Mouse (Mus musculus) hindbrain, postnatal 0 days (tissue): ENCODE measurements around the gene C1qtnf3. TPM values are rescaled to one million over a fixed set of nuclear protein-coding genes. Genes with fewer than 3 reads are reported as not detected.

Source experiments
- ATAC-seq: fragments of 200-750 bp; cut with Nextera tagmentation; 2 replicates; pipeline ENCODE4 v1.8.0; 2017; ENCODE audit warnings: mild to moderate bottlenecking, moderate TSS enrichment, moderate library complexity
- DNase-seq: peaks from one replicate; pipeline ENCODE4 v3.0.0-alpha.2; 2015; ENCODE audit warnings: low spot score
- H3K27ac ChIP-seq: fragments of 300-500 bp; sonication (generic); 2 replicates; pipeline ENCODE4 v1.5.1; 2014; ENCODE audit warnings: mild to moderate bottlenecking
- H3K27me3 ChIP-seq: fragments of 300-500 bp; sonication (generic); 2 replicates; pipeline ENCODE4 v1.6.1; 2014; ENCODE audit warnings: low read length, mixed read lengths; ENCODE audit not compliant: insufficient read depth
- H3K36me3 ChIP-seq: fragments of 300-500 bp; sonication (generic); 2 replicates; pipeline ENCODE4 v1.6.1; 2014; ENCODE audit warnings: low read length, mixed read lengths; ENCODE audit not compliant: insufficient read depth
- H3K4me1 ChIP-seq: fragments of 300-500 bp; sonication (generic); 2 replicates; pipeline ENCODE4 v1.6.1; 2014; ENCODE audit warnings: antibody characterized with exemption, low read length, mixed read lengths; ENCODE audit not compliant: insufficient read depth
- H3K4me2 ChIP-seq: fragments of 300-500 bp; sonication (generic); 2 replicates; pipeline ENCODE4 v1.6.1; 2014; ENCODE audit warnings: low read depth, mild to moderate bottlenecking, low read length, moderate library complexity, mixed read lengths
- H3K4me3 ChIP-seq: fragments of 300-500 bp; sonication (generic); 2 replicates; pipeline ENCODE4 v1.5.1; 2014; ENCODE audit warnings: low read length
- H3K9ac ChIP-seq: fragments of 300-500 bp; sonication (generic); replicated peaks from 2 replicates; pipeline ENCODE4 v1.6.1; 2014; ENCODE audit warnings: mild to moderate bottlenecking, low read length, moderate library complexity, mixed read lengths
- H3K9me3 ChIP-seq: fragments of 300-500 bp; sonication (generic); 2 replicates; pipeline ENCODE4 v1.6.1; 2016; ENCODE audit warnings: low read length, mixed read lengths
- CTCF ChIP-seq: IDR thresholded peaks from 2 replicates; pipeline ENCODE4 v1.5.1; 2016; ENCODE audit warnings: antibody characterized with exemption, control low read depth, low read depth
- WGBS: fragments of 180-500 bp; shearing (Covaris S2); extraction: QIAGEN DNeasy Blood & Tissue Kit; methylation state at CpG from one replicate; pipeline ENCODE4 v1.1.7; 2014; 5-methylcytosine and 5-hydroxymethylcytosine counted together
- polyA plus RNA-seq: library from polyadenylated mRNA; unstranded; fragments of >200 nt; fragmentation: Nextera tagmentation; extraction: Ambion mirVana; gene quantifications from 2 replicates; pipeline ENCODE4 v1.2.1, GENCODE M21; 2015
- total RNA-seq: library from RNA; depleted of rRNA; stranded (reverse); fragments of >200 nt; gene quantifications from 2 replicates; pipeline ENCODE4 v1.2.3, GENCODE M21; 2014; rRNA removed

The C1qtnf3 gene
- total and polyA plus RNA-seq, 2 experiments from 2014 or later, result 1.6 TPM

GRCm38 (mm10) chr15:11000421-11000820, 48.3 kb downstream of the C1qtnf3 start, which contains the start of gene Slc45a2:
TSS of gene Slc45a2 (plus strand) at chr15:11000721.
- no peaks in the 10 kb centered on the region for H3K36me3 ChIP-seq
- no peak within 1 kb of the TSS for H3K27ac ChIP-seq
- TF ChIP-seq CTCF, result no peak
- no peak within 1 kb of the TSS for H3K4me3 ChIP-seq
- WGBS, result 68% methylated on average over 7 of the region's 7 CpGs
- DNase-seq (no peak), ATAC-seq (no peak)
- H3K4me1 ChIP-seq, result no peaks in the 10 kb centered on the region
- no peaks in the 10 kb centered on the region for H3K9me3 ChIP-seq
- H3K4me2 ChIP-seq, result 0 out of 2 replicates have a peak within 1 kb of the TSS, but pooled peaks have one; percentile 7
- H3K9ac ChIP-seq, result no peak within 1 kb of the TSS
- H3K27me3 ChIP-seq, result no peaks in the 10 kb centered on the region

- Histone ChIP-seq H3K4me3 (no peak overlapping the region), H3K36me3 (no peaks in the 10 kb centered on the region), H3K27me3 (no peaks in the 10 kb centered on the region), H3K4me2 (no peak overlapping the region), H3K9ac (no peak overlapping the region), H3K9me3 (no peaks in the 10 kb centered on the region), H3K4me1 (no peaks in the 10 kb centered on the region), H3K27ac (no peak overlapping the region)
- no peak for TF ChIP-seq CTCF
- no peak for DNase-seq
- WGBS, result 89% methylated on average over 4 of the region's 4 CpGs
- no peak for ATAC-seq
Measured at GRCm38 (mm10) chr15:11003791-11004190, 51.7 kb downstream of the C1qtnf3 start.

- no peaks in the 10 kb centered on the region for H3K27me3 ChIP-seq
- no peaks in the 10 kb centered on the region for H3K4me1 ChIP-seq
- 87% methylated on average over 6 of the region's 6 CpGs for WGBS
- ATAC-seq (no peak), DNase-seq (no peak)
- H3K9ac ChIP-seq, result no peak overlapping the region
- no peak for TF ChIP-seq CTCF
- no peak overlapping the region for H3K4me3 ChIP-seq
- H3K4me2 ChIP-seq, result no peak overlapping the region
- H3K36me3 ChIP-seq, result no peaks in the 10 kb centered on the region
- no peaks in the 10 kb centered on the region for H3K9me3 ChIP-seq
- no peak overlapping the region for H3K27ac ChIP-seq
Measured at GRCm38 (mm10) chr15:11004646-11005045, 52.5 kb downstream of the C1qtnf3 start.

GRCm38 (mm10) chr15:11008756-11009155, 56.6 kb downstream of the C1qtnf3 start:
- Histone ChIP-seq H3K4me1 (no peaks in the 10 kb centered on the region), H3K4me3 (no peak overlapping the region), H3K9me3 (no peaks in the 10 kb centered on the region), H3K36me3 (no peaks in the 10 kb centered on the region), H3K27ac (no peak overlapping the region), H3K9ac (no peak overlapping the region), H3K27me3 (no peaks in the 10 kb centered on the region), H3K4me2 (no peak overlapping the region)
- ATAC-seq (no peak), DNase-seq (peak; percentile 46)
- WGBS, result 38% methylated on average over 5 of the region's 5 CpGs
- peak; percentile 66 for TF ChIP-seq CTCF

GRCm38 (mm10) chr15:11010976-11011548, 58.9 kb downstream of the C1qtnf3 start:
- WGBS, result 92% methylated on average over 11 of the region's 11 CpGs
- Histone ChIP-seq H3K27me3 (no peaks in the 10 kb centered on the region), H3K4me1 (no peaks in the 10 kb centered on the region), H3K9ac (no peak overlapping the region), H3K4me3 (no peak overlapping the region), H3K4me2 (no peak overlapping the region), H3K36me3 (no peaks in the 10 kb centered on the region), H3K9me3 (no peaks in the 10 kb centered on the region), H3K27ac (no peak overlapping the region)
- ATAC-seq, result no peak
- no peak for TF ChIP-seq CTCF
- DNase-seq, result no peak

GRCm38 (mm10) chr15:11014931-11015330, 62.8 kb downstream of the C1qtnf3 start:
- TF ChIP-seq CTCF, result no peak
- WGBS, result 56% methylated on average over 2 of the region's 2 CpGs
- ATAC-seq (no peak), DNase-seq (no peak)
- H3K4me1 ChIP-seq, result no peaks in the 10 kb centered on the region
- H3K4me2 ChIP-seq, result no peak overlapping the region
- no peaks in the 10 kb centered on the region for H3K27me3 ChIP-seq
- H3K4me3 ChIP-seq, result no peak overlapping the region
- H3K9ac ChIP-seq, result no peak overlapping the region
- H3K36me3 ChIP-seq, result no peaks in the 10 kb centered on the region
- no peak overlapping the region for H3K27ac ChIP-seq
- no peaks in the 10 kb centered on the region for H3K9me3 ChIP-seq

- H3K4me1 ChIP-seq, result no peaks in the 10 kb centered on the region
- TF ChIP-seq CTCF, result no peak
- no peaks in the 10 kb centered on the region for H3K9me3 ChIP-seq
- H3K36me3 ChIP-seq, result no peaks in the 10 kb centered on the region
- WGBS, result 67% methylated on average over 4 of the region's 4 CpGs
- no peak overlapping the region for H3K4me3 ChIP-seq
- H3K27ac ChIP-seq, result no peak overlapping the region
- H3K9ac ChIP-seq, result no peak overlapping the region
- ATAC-seq (no peak), DNase-seq (no peak)
- H3K4me2 ChIP-seq, result no peak overlapping the region
- H3K27me3 ChIP-seq, result no peaks in the 10 kb centered on the region
Measured at GRCm38 (mm10) chr15:11026801-11027561, 74.8 kb downstream of the C1qtnf3 start.

Other genes starting within 250 kb of the C1qtnf3 start
- 9.0 and 11.0 TPM in 2 replicates for gene Rai14, start 237.7 kb upstream of the C1qtnf3 start, total RNA-seq
- gene Rai14, start 237.7 kb upstream of the C1qtnf3 start, polyA plus RNA-seq, result 5.1 and 5.7 TPM in 2 replicates
- gene Amacr, start 29.4 kb downstream of the C1qtnf3 start, total RNA-seq, result 8.5 and 11.3 TPM in 2 replicates
- 10.8 and 11.3 TPM in 2 replicates for gene Amacr, start 29.4 kb downstream of the C1qtnf3 start, polyA plus RNA-seq
- gene Slc45a2, start 48.4 kb downstream of the C1qtnf3 start, total RNA-seq, result not detected in 2 replicates
- gene Slc45a2, start 48.4 kb downstream of the C1qtnf3 start, polyA plus RNA-seq, result 0.09 and 0.23 TPM in 2 replicates
- gene Rxfp3, start 85.7 kb downstream of the C1qtnf3 start, total RNA-seq, result 7.3 and 8.3 TPM in 2 replicates
- gene Rxfp3, start 85.7 kb downstream of the C1qtnf3 start, polyA plus RNA-seq, result 3.2 TPM in 2 replicates
- 7.9 and 11.6 TPM in 2 replicates for gene Adamts12, start 112.5 kb downstream of the C1qtnf3 start, total RNA-seq
- gene Adamts12, start 112.5 kb downstream of the C1qtnf3 start, polyA plus RNA-seq, result 1.1 and 1.3 TPM in 2 replicates